Mouse (Mus musculus) ZHBTc4 (cell line): ENCODE data around the gene BC029722.

ENCODE experiments used
- DNase-seq: peaks from one replicate; pipeline ENCODE4 v3.0.0-alpha.2; 2011; ENCODE audit warnings: low read depth, low spot score

BC029722 gene

GRCm38 (mm10) chr2:155784534-155784933 is 34.7 kb downstream of the BC029722 start:
- DNase-seq, result no peak

- DNase-seq, result no peak
These were observed 39.7 kb downstream of the BC029722 start for GRCm38 (mm10) chr2:155779506-155779905.

DNA sequence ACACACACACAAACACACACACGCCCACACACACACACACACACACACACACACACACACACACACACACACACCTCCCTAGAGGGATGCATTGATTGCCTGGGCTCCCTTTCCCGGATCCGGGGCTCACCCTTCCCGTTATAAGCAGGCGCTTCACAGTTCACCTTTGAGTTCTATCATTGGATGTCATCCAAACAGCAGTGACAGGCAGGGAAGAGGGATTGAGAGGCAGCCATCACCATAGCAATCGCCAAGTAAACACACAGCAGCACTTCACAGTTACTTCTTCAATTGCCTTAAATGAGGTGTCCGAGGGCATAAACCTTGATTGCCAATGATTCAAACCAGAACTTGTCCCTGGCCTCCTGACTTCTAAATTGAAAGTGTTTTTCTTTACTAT is 40.2 kb downstream of the BC029722 start:
- DNase-seq, result no peak

GRCm38 (mm10) chr2:155778004-155778403 is 41.2 kb downstream of the BC029722 start:
- DNase-seq, result no peak

- DNase-seq, result no peak
These were observed 41.6 kb downstream of the BC029722 start for GRCm38 (mm10) chr2:155777688-155777985.

DNA sequence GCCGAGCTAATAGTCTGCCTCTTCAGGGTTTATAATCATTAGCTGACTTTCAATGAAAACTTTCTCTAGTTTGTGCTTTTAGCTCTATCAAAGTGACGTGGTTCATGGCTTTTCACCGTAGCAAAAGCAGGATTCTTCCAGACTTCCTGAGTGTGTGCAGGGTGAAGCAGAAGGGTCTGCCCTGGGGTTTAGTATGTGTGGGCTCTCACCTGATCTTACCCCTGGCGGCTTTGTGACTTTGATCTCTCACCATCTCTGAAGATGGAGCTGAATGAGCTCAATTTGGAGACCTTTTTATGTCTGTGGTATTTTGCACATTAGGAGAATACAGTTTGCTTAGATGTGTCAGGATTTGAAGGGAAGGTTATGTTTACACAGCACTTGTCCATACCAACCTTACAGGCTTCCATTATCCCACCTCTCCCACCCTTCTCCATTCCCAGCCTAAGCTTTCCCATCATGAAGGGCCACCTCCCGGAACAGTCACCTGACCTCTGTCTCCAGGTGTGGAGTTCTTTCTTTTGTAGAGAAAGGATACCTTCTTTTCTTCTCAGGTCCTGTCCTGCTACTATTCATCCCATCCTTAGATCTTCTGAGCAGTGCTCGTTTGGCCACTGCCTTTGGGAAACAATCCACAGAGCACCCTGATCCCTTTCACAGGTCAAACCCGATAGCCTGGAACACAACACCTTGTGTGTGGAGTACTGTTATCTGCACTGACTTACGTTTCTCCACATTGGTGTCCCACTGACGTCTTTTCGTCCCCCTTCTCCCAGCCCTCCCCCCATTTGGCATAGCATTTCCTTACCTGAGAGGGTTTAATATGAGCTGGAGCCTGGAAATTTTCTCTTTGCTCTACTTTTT is 42.2 kb downstream of the BC029722 start:
- no peak for DNase-seq

DNA sequence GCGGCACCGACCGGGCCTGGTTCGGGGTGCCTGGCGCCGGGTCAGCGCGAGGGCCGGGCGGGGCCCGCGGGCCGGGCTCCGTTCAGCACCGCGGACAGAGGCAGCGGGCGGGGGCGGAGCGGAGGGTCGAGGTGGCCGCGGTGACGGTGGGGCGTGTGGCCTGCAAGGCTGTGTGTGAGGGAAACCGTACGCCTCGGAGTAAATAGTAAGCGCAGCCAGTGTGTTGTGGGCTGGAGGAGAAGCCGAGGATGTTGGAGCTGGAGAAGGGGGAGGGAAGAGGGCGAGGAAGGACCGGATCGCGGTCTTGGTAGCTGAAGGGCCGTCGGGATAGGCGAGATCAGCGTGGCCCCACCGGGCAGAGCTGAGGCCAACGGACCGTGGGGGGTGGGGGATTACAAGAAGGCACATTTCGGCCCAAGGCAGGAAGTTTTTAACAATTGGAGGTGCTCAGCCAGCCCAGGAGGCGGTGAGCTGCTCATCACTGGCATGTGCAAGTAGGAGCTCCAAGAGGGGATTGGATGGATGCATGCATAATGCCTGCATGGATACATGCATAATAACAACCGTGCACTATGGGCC is 43.5 kb downstream of the BC029722 start:
- DNase-seq, result peak; percentile 69

DNA sequence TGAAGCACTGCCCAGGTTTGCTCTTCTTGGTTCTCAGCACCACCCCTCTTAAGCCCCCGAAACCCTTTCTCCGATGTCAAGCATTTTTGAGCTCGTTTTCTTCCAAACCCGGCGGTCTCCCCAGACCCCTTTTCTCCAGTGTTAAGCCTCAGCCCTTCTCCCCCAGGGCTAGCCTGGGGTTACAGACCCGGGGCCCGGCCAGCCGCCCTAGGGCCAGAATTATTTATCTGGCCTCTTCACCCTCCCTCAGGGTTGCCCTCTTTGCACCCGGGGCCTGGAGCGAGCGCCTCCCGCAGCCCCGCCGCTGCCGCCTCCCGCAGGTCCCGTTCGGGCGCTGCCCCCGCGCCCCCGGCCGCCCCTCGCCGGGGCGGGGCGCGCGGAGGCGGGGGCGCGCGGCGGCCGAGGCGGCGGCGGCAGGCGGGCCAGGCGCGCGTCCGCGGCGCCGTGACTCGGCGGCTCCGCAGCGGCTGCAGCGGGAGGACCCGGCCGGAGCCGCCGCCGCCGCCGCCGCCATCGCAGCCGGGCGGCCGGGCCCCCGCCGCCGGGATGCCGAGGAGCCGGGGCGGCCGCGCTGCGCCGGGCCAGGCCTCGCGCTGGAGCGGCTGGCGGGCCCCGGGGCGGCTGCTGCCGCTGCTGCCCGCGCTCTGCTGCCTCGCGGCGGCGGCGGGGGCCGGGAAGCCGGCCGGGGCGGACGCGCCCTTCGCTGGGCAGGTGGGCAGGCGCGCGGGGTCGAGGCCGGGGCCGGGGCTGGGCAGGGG is 44.1 kb downstream of the BC029722 start, which contains the start of gene Mmp24:
TSS of gene Mmp24 (plus strand) at position 416 of the 758 bp plus-strand sequence.
- no peak for DNase-seq

DNA sequence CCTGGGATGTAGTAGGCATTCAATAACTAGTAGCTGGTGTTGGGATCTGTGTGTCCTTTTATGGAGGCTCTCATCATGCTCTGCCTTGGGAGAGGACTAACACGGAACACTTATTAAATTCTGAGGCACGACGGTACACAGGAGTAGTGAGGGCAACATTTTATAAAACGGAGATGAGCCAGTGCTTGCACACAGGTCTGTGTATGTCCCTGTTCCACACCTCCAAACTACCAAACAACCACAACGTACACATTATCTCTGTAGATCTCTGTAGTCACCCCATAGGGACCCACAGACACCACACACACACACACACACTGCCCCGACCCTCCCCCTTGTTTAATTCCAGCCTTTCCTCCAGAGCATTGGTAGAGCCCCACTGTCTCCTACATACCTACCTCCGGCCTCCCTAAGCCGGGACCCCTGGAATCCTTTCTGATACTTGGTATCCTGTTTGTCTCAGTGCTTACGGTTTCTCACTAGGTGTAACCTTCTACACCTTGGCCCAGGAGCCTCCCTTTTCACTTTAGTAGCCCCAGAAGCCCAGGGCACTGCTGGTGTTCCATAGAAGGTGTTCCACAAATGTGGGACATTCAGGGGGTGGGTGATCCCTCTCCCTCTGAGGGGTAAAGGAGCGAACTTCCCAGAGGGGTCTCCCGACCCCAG is 44.8 kb downstream of the BC029722 start:
- DNase-seq, result no peak

GRCm38 (mm10) chr2:155773664-155774063 is 45.6 kb downstream of the BC029722 start:
- DNase-seq, result no peak
